Mouse (Mus musculus): Measurements from ENCODE around the gene Angpt4.
A peak's percentile ranks its signal among the peaks of the same experiment; 100 is the strongest.

The Angpt4 gene

GRCm38 (mm10) chr2:151915111-151915510 is 4.1 kb downstream of the Angpt4 start:
- no peak for DNase-seq (ENCODE audit: low spot score)

DNA sequence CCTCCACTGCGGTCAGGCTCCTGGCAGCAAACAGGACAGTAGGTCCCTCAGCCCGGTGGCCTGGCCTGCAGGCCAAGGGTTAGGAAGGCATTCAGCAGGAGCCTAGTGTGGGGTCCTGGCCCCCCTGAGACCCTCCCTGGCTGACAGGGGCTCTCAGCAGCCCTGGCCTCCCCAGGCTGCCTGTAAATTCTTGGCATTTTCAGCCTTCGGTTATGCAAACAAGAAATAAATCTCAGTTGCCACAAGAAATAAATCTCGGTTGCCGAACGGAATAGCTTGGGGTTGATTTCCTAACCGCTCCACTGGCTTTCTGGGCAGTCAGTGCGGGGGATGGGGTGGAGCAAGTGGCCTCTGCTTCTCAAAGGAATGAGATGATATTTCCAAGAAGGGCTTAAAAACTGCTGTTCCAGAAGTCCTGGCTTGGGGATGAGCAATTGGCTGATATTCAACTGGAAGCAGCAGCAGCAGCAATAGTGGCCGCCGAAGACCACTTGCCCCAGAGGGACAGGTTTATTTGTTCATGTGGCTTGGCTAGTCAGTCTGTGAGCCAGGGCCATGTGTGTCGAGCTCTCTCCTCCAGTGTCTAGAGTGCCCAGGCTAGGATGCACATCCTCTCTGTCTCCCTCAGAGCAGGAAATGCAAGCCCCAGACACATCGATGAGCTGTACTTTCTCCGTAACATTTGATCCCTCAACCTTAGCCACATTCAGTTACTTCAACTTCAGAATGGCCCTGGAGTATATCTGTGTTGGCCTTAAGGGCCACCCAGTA is 5.2 kb downstream of the Angpt4 start:
- DNase-seq (ENCODE audit: low spot score): peak; percentile 63

DNA sequence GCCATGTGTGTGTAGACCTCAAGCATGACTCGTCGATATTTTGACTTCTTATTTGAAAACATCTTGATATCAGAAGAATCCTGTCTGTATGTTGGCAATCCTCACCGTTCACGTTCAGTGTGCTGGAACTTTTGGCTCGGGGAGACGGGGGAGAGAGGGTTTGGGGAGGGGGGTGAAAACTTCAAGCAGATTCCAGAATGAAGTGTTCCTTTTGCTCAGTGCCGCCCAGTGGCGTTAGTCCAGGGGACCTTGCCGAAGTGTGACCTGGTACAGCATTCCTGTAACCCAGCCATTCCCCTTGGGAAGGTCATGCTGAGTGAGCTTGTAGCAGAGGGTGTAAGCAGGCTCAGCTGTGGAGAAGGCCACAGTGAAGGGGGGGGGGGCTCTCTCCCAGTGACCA is 8.1 kb downstream of the Angpt4 start:
- no peak for DNase-seq (ENCODE audit: low spot score)

- DNase-seq (ENCODE audit: low spot score): no peak
Observed at GRCm38 (mm10) chr2:151921068-151921467, 10.1 kb downstream of the Angpt4 start.

GRCm38 (mm10) chr2:151921596-151921995 is 10.6 kb downstream of the Angpt4 start:
- DNase-seq (ENCODE audit: low spot score): peak; percentile 64

GRCm38 (mm10) chr2:151924276-151924675 is 13.3 kb downstream of the Angpt4 start:
- no peak for DNase-seq (ENCODE audit: low spot score)

DNA sequence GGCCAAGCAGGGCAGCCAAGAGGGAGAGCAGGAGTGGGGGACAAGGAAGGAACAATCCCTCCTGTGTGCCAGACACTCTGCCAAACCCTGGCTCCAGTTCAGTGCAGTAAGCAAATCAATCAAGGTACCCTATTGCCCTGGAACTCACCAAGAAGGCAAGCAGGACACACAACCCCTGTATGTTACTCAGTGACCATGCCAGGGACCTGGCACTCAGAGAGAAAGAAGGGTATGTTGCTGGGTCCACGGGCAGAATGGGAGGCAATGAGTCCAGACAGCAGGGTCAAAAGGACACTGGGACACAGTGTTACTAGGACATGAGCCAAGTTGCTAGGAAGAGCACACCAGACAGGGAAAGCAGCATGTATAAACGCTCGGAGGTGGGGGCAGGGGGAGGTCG is 14.7 kb downstream of the Angpt4 start:
- no peak for DNase-seq (ENCODE audit: low spot score)

- no peak for DNase-seq (ENCODE audit: low spot score)
Observed at GRCm38 (mm10) chr2:151927103-151927502, 16.1 kb downstream of the Angpt4 start.

DNA sequence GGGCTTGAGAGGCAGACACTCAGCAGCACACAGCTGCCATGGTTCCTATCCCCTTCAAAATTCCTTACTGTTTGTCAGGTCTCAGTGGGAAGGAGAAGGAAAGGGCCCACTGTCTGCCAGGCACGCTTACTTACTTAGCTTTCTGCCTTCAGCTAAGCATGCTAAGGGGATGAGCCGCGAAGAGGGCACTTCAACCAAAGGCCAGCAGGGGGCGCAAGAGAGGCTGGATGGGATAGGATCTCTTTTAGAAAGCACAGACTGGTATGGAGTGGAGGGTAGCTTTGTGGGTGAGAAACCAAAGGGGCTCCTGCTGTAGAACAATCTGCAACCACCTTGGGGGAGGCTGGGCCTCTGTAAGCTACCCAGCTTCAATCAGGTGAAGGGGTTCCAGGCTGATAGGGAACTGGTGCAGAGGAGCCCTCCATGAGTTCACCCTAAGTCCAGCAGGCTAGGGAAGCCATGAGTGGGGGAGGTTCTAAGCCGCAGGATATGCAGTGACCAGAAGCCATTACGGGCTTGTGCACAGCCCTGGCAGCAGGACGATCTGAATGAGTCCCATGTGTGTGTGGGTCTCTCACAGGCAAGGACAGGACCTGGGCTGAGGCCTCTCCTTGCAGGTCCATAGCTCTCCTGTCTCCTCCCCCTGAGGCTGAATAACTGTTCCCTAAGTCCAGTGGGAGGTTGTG is 19.5 kb downstream of the Angpt4 start:
- peak; percentile 89 for DNase-seq (ENCODE audit: low spot score)

DNA sequence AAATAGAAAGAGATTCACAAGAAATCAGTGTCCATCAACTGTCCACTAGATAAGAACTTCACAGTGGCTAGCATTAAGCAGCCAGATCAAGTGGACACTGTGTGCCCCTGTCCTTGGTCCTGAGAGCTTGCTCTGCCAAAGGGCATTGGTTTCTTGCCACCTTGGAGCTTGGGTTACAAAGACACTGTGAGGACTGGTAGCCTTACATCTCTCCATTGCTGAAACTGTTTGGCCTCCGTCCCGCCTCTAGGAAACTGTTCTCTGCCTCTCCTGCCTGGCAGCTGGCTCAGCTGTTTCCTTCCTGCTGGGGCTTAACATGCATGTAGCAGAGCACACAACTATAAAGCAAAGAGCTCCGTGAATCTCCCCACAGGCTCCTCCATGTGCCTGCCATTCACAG is 26.9 kb downstream of the Angpt4 start:
- DNase-seq (ENCODE audit: low spot score): peak; percentile 56

GRCm38 (mm10) chr2:151938780-151939200 is 27.8 kb downstream of the Angpt4 start:
- no peak for DNase-seq (ENCODE audit: low spot score)

GRCm38 (mm10) chr2:151939651-151940420 is 28.8 kb downstream of the Angpt4 start:
- DNase-seq (ENCODE audit: low spot score): no peak

GRCm38 (mm10) chr2:151941269-151941668 is 30.3 kb downstream of the Angpt4 start:
- peak; percentile 51 for DNase-seq (ENCODE audit: low spot score)

DNA sequence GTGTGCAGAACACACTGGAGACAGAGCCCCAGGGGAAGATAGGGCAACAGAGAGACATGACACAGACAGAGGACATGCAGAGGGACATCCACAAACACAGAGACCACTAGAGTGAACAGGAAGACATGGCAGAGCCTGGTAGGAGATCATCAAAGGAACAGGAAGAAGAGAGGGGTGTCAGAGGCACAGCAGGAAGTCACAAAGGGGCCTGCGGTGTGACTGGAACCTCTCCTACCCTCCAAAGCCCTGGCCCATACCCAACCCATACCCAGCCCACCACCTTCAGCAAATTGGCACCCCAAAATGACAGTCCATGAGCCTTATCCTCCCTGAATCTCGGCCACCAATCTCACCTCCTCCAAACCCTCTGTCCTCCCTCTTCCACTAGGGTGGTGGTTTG is 33.1 kb downstream of the Angpt4 start:
- no peak for DNase-seq (ENCODE audit: low spot score)

DNA sequence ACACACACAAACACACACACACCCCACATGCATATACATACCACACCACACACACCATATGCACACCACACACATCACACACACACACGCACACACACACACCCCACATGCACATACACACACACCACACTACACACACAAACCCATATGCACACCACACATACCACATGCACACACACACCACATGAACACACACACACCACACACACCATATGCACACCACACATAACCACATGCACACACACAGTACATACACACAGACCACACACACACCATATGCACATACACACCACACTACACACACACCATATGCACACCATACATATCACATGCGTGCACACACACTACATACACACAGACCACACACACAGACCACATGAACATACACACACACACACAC is 36.6 kb downstream of the Angpt4 start:
- DNase-seq (ENCODE audit: low spot score): no peak

DNA sequence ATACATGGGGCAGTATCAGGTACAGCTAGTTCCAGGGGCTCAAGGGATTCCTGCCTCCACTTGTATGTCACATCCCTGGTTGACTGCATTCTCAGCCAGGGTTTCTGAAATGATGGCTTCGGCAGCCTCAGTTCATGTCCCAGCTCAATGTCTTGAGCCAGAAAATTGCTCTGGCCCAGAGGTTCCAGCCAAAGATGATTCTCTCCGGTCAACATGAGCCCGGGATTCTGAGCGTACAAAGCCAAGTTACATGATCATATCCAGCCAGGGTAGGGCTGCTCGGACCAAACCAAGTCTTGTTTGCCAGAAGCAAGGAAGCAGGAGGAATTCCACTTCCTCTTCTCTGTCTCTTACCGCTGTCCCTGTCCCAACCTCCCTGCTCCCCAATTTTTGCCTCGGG is 37.3 kb downstream of the Angpt4 start:
- DNase-seq (ENCODE audit: low spot score): no peak

DNA sequence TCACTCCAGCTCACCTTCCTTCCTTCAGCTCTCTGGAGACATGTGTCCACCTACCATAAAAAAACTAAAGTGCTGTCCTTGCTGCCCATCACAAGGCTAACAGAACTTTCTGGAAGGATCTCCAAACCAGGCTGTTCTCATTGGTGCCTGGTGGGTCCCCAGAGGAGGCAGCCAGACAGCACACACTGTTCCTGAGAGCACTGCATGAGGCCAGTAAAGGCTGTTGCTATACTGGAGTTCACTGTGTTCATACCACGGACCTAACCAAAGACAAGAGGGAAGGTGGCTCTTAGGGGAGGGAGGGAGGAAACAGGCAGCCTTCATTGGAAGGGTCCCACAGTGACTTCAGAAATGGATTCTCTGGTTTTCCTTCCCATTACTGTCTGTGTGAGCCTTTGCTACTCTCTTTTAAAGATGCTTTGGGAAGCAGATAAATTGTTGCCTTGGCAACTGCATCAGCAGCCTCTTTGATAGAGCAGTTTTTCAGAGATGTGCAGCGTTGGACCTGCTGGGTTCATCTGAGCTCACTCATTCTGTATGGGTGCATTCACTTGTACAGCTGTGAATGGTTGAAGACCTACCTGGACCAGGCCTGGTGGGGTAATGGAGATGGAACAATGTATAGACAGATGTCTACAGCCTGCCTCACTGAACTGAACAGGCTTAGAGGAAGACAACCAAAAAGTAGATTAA is 38.2 kb downstream of the Angpt4 start:
- no peak for DNase-seq (ENCODE audit: low spot score)

GRCm38 (mm10) chr2:151953665-151954064 is 42.7 kb downstream of the Angpt4 start:
- DNase-seq (ENCODE audit: low spot score): no peak

DNA sequence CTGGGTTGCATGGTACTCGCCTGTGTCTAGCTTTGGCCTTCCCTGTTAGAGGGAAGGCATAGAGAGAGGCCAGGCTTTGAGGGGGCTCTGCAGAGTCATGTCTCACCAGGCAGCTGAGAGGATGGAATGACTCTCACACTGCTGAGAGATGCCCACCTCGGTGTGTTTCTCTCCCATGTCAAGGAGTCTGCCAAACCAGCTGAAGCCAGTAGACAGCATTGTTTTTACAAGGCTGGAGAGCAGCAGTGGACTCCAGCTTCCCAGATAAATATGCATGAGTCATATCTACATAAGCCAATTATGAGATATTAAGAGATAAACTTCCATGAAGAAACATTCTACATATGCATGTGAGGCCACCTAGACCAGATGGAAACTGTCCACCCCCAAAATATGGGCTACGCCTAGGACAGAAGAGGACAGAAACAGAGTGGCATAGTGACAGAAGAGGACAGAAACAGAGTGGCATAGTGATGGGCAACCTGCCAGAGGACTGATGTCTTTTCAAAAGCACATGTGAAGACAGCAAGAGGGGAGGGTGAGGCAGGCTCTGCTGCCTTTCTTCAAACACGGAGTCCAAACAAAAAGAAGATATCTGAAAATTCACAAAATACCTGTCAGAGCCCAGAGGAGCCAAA is 45.6 kb downstream of the Angpt4 start:
- no peak for DNase-seq (ENCODE audit: low spot score)

DNA sequence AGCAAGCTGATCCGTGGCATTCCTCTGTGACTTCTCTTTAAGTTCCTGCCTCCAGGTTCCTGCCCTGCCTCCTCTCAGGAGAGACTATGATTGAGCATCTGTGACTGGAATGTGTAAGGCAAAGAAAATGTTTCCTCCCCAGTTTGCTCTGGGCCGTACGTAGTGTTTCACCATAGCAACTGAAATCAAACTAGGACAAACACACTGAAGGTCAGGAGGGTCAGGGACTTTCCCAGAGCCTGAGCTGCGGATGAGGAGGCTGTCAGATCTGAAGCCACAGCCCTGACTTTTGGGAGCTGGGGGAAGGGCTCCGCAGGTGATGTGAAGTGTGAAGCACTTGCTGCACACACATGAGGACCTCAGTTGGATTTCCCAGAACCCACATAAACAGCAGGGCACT is 48.3 kb downstream of the Angpt4 start:
- DNase-seq (ENCODE audit: low spot score): peak; percentile 75

- peak; percentile 42 for DNase-seq (ENCODE audit: low spot score)
Observed at GRCm38 (mm10) chr2:151961284-151962196, 50.5 kb downstream of the Angpt4 start.

Measured in embryo, embryonic 10.5 days (tissue).